Mouse (Mus musculus): Measurements from ENCODE around the gene Gcsh.

DNA sequence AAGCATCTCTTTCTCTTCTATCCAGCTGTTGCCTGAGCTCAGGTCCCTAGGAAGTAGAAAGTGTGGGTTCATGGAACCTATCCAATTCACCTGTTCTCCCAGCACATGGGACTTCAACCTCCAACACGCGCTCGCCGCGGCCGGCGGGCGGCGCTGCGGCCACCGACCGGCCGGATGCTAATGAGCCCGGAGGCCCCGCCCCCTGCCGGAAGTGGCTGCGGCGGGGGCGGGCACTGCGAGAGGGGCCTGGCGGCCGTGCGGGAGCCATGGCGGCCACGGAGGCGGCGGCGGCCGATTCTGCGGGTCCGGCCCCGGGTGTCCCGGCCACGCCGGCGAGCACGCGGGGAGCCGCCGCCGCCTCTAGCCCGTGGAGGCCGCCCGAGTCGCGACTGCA lies 50.2 kb downstream of the Gcsh start, which contains the start of gene Atmin:
- TF ChIP-seq POLR2A (IDR thresholded peaks at IDR 0.05; ENCODE audit: extremely low read depth, insufficient read depth, low read length) (0 out of 2 replicates have a peak, but pooled peaks have one; percentile 28), CTCF (IDR thresholded peaks at IDR 0.05; ENCODE audit: low read depth, low read length) (peak; percentile 79)

Measured in liver, adult 2 months (tissue).